Mouse (Mus musculus) heart, postnatal 0 days (tissue): Measurements from ENCODE around the gene Midn.

Experiments used
- CTCF ChIP-seq: IDR thresholded peaks from 2 replicates; pipeline ENCODE4 v1.5.1; 2016; ENCODE audit warnings: antibody characterized with exemption, control low read depth, low read depth
- EP300 ChIP-seq: IDR thresholded peaks from 2 replicates; pipeline ENCODE4 v1.6.1; 2016; ENCODE audit warnings: antibody characterized with exemption, low read depth

DNA sequence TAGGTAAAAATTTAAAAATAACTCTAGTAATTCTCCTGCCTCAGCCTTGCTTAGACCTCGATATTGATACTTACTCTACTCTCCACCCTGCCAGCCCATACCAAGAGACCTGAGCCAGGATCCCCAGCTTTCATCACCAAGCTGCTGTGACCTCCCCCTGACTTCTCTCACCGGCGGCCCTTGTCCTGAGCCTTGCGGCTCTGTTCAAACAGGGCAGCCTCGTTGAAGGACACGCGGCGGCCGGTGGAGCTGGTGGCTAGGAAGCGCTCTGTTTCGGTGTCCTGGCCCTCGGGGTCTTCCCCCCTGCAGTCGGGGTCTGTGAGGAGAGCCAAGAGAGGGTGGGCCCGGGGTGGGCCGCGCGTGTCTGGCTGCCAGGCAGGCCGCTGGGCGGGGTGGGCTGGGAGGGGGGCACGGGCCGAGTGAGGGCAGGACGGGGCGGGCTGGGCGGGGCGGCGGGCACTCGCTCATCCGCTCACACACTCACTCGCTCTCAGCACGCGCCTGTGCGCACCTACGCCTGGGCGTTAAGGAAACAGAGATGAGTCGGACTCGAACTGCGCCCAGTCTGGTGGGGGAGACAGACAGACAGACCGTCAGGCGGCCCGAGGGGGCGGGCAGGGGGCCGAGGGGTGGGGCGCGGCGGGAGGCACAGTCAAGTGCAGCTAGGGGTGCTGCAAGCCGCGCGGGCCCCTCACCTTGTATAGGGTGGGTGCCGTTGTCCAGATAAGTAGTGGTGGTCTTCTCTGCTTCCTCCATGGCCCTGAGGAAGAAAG is 11.7 kb upstream of the Midn start:
- TF ChIP-seq CTCF (no peak), EP300 (no peak)
